Mouse (Mus musculus) myocyte (in vitro differentiated cells): ENCODE measurements around the gene Zfp598.

Experiments
- E2F4 ChIP-seq: IDR thresholded peaks from one replicate; pipeline ENCODE4 v1.6.1; 2011; ENCODE audit warnings: mild to moderate bottlenecking, control low read depth, moderate library complexity; ENCODE audit not compliant: insufficient read depth
- MYOD1 ChIP-seq, 3 experiments: IDR thresholded peaks; one replicate each; pipeline ENCODE4 v1.6.1; 2011; ENCODE audit warnings: control low read depth in 2 of 3, low read depth in 2 of 3, mild to moderate bottlenecking in 2 of 3, moderate library complexity in 1 of 3; ENCODE audit not compliant: insufficient read length in 2 of 3, control insufficient read depth in 1 of 3
- POLR2A ChIP-seq: IDR thresholded peaks from one replicate; pipeline ENCODE4 v1.6.1; 2011; ENCODE audit warnings: low read depth, mild to moderate bottlenecking, control low read depth, moderate library complexity; ENCODE audit not compliant: insufficient read length
- POLR2AphosphoS2 ChIP-seq: IDR thresholded peaks from one replicate; pipeline ENCODE4 v1.6.1; 2011; ENCODE audit warnings: low read depth, control low read depth; ENCODE audit not compliant: insufficient read length
- TCF3 ChIP-seq: IDR thresholded peaks from one replicate; pipeline ENCODE4 v1.6.1; 2011; ENCODE audit warnings: low read depth, control low read depth; ENCODE audit not compliant: insufficient read length

- TF ChIP-seq MYOD1 (IDR thresholded peaks at IDR 0.05; ENCODE audit: control insufficient read depth in 1 of 3, insufficient read length in 2 of 3, low read depth in 2 of 3) (no peak), POLR2AphosphoS2 (no peak), E2F4 (no peak), POLR2A (no peak), TCF3 (no peak)
Measured at GRCm38 (mm10) chr17:24727618-24728017, 58.1 kb downstream of the Zfp598 start, which contains the start of gene Rpl3l.
